Mouse (Mus musculus) liver, embryonic 13.5 days (tissue): ENCODE results near the gene Smim22. TPM values are rescaled to one million over a fixed set of nuclear protein-coding genes. Genes with fewer than 3 reads are reported as not detected.

Experiments
- ATAC-seq: fragments of 200-750 bp; cut with Nextera tagmentation; 2 replicates; pipeline ENCODE4 v1.8.0; 2017; ENCODE audit warnings: low read depth, mild to moderate bottlenecking, moderate number of reproducible peaks, moderate library complexity
- DNase-seq: peaks from one replicate; pipeline ENCODE4 v3.0.0; 2022
- H3K27ac ChIP-seq: fragments of 300-500 bp; sonication (generic); 2 replicates; pipeline ENCODE4 v1.5.1; 2015; ENCODE audit warnings: moderate library complexity, mild to moderate bottlenecking, inconsistent platforms
- H3K27me3 ChIP-seq: fragments of 300-500 bp; sonication (generic); 2 replicates; pipeline ENCODE4 v1.6.1; 2015; ENCODE audit warnings: mild to moderate bottlenecking, inconsistent platforms
- H3K36me3 ChIP-seq: fragments of 300-500 bp; sonication (generic); 2 replicates; pipeline ENCODE4 v1.6.1; 2015; ENCODE audit warnings: mild to moderate bottlenecking, inconsistent platforms
- H3K4me1 ChIP-seq: fragments of 300-500 bp; sonication (generic); replicated peaks from 2 replicates; pipeline ENCODE4 v1.6.1; 2015; ENCODE audit warnings: inconsistent platforms
- H3K4me2 ChIP-seq: fragments of 300-500 bp; sonication (generic); 2 replicates; pipeline ENCODE4 v1.6.1; 2015; ENCODE audit warnings: inconsistent platforms, mild to moderate bottlenecking, moderate library complexity
- H3K4me3 ChIP-seq: fragments of 300-500 bp; sonication (generic); replicated peaks from 2 replicates; pipeline ENCODE4 v1.5.1; 2015; ENCODE audit warnings: mild to moderate bottlenecking, inconsistent platforms
- H3K9ac ChIP-seq: fragments of 300-500 bp; sonication (generic); 2 replicates; pipeline ENCODE4 v1.6.1; 2015; ENCODE audit warnings: mild to moderate bottlenecking, inconsistent platforms
- H3K9me3 ChIP-seq: fragments of 300-500 bp; sonication (generic); replicated peaks from 2 replicates; pipeline ENCODE4 v1.6.1; 2016; ENCODE audit warnings: inconsistent platforms
- WGBS: fragments of 180-500 bp; shearing (Covaris S2); methylation state at CpG from one replicate; pipeline ENCODE4 v1.1.7; 2015; ENCODE audit not compliant: insufficient replicate concordance; 5-methylcytosine and 5-hydroxymethylcytosine counted together
- polyA plus RNA-seq: library from polyadenylated mRNA; unstranded; fragments of >200 nt; fragmentation: Nextera tagmentation; extraction: Ambion mirVana; gene quantifications from 2 replicates; pipeline ENCODE4 v1.2.1, GENCODE M21; 2015

Smim22 gene
- polyA plus RNA-seq, 1 experiment from 2014 or later, result 4.6 TPM

GRCm38 (mm10) chr16:5049182-5049773 is 42.2 kb downstream of the Smim22 start:
- peaks cover 48% of the 10 kb centered on the region for H3K36me3 ChIP-seq
- peaks cover 32% of the 10 kb centered on the region for H3K4me1 ChIP-seq
- peak overlapping the region; percentile 98 for H3K9ac ChIP-seq
- H3K9me3 ChIP-seq, result no peaks in the 10 kb centered on the region
- H3K27me3 ChIP-seq, result no peaks in the 10 kb centered on the region
- WGBS, result under 1% methylated on average over 38 of the region's 38 CpGs
- H3K4me2 ChIP-seq, result peak overlapping the region; percentile 89
- ATAC-seq (peak; percentile 49), DNase-seq (no peak)
- H3K27ac ChIP-seq, result peak overlapping the region; percentile 87
- peak overlapping the region; percentile 98 for H3K4me3 ChIP-seq

- H3K4me1 ChIP-seq, result peaks cover 32% of the 10 kb centered on the region
- ATAC-seq, result peak; percentile 95
- peak within 1 kb of the TSS; percentile 92 for H3K4me2 ChIP-seq
- H3K9me3 ChIP-seq, result no peaks in the 10 kb centered on the region
- WGBS, result 0% methylated on average over 55 of the region's 56 CpGs
- H3K27ac ChIP-seq, result peak within 1 kb of the TSS; percentile 97
- peaks cover 43% of the 10 kb centered on the region for H3K36me3 ChIP-seq
- peak within 1 kb of the TSS; percentile 98 for H3K4me3 ChIP-seq
- peak within 1 kb of the TSS; percentile 98 for H3K9ac ChIP-seq
- no peaks in the 10 kb centered on the region for H3K27me3 ChIP-seq
- peak; percentile 99 for DNase-seq
Measured at GRCm38 (mm10) chr16:5049774-5050234, 42.7 kb downstream of the Smim22 start, which contains the start of the genes Glyr1 and Ubn1. Gene Glyr1, minus strand, starts transcription at chr16:5049863. Gene Ubn1, plus strand, starts transcription at chr16:5050057.

GRCm38 (mm10) chr16:5050251-5051110 is 43.4 kb downstream of the Smim22 start:
- Histone ChIP-seq H3K4me3 (peak overlapping the region; percentile 98), H3K4me2 (peak overlapping the region; percentile 92), H3K27me3 (no peaks in the 10 kb centered on the region), H3K27ac (peak overlapping the region; percentile 97), H3K9ac (peak overlapping the region; percentile 97), H3K36me3 (peaks cover 43% of the 10 kb centered on the region), H3K9me3 (no peaks in the 10 kb centered on the region), H3K4me1 (peaks cover 32% of the 10 kb centered on the region)
- WGBS, result under 1% methylated on average over 78 of the region's 78 CpGs
- DNase-seq (peak; percentile 65), ATAC-seq (peak; percentile 75)

Other genes starting within 250 kb of the Smim22 start
- 16.7 and 17.9 TPM in 2 replicates for gene Cdip1, start 217.0 kb upstream of the Smim22 start, polyA plus RNA-seq
- gene 4930562C15Rik, start 171.9 kb upstream of the Smim22 start, polyA plus RNA-seq, result not detected in 2 replicates
- gene Ubald1, start 127.0 kb upstream of the Smim22 start, polyA plus RNA-seq, result 12.3 and 13.3 TPM in 2 replicates
- gene Mgrn1, start 121.0 kb upstream of the Smim22 start, polyA plus RNA-seq, result 22.6 and 24.5 TPM in 2 replicates
- gene Nudt16l1, start 68.5 kb upstream of the Smim22 start, polyA plus RNA-seq, result 53.6 and 55.1 TPM in 2 replicates
- gene Anks3, start 43.1 kb upstream of the Smim22 start, polyA plus RNA-seq, result 12.1 and 13.9 TPM in 2 replicates
- gene Sept12, start 9.4 kb upstream of the Smim22 start, polyA plus RNA-seq, result not detected in 2 replicates
- 42.6 and 45.7 TPM in 2 replicates for gene Rogdi, start 6.3 kb downstream of the Smim22 start, polyA plus RNA-seq
- gene Glyr1, start 42.6 kb downstream of the Smim22 start, polyA plus RNA-seq, result 44.6 and 53.8 TPM in 2 replicates
- 8.6 and 8.9 TPM in 2 replicates for gene Ubn1, start 42.8 kb downstream of the Smim22 start, polyA plus RNA-seq
- gene Ppl, start 125.1 kb downstream of the Smim22 start, polyA plus RNA-seq, result 0.14 and 0.24 TPM in 2 replicates
- 0.02 TPM in 1 of 2 replicates, not detected in the other for gene Sec14l5, start 139.8 kb downstream of the Smim22 start, polyA plus RNA-seq
- gene Nagpa, start 196.7 kb downstream of the Smim22 start, polyA plus RNA-seq, result 17.9 and 18.0 TPM in 2 replicates
- 0.34 and 0.71 TPM in 2 replicates for gene AU021092, start 215.0 kb downstream of the Smim22 start, polyA plus RNA-seq
- gene Alg1, start 226.3 kb downstream of the Smim22 start, polyA plus RNA-seq, result 14.8 TPM in 2 replicates
- gene Eef2kmt, start 248.7 kb downstream of the Smim22 start, polyA plus RNA-seq, result 12.3 and 15.0 TPM in 2 replicates